Mouse (Mus musculus) adrenal gland, postnatal 36 days (tissue): ENCODE data around the gene BC053393. TPM values are rescaled to one million over a fixed set of nuclear protein-coding genes. Genes with fewer than 3 reads are reported as not detected.

Source experiments
- total RNA-seq, 2 experiments: library from RNA; stranded (reverse); gene quantifications; 2 replicates each; pipeline ENCODE4 v1.2.3; 2021

The BC053393 gene
- total RNA-seq, 2 experiments from 2014 or later, result not detected

Other genes with a start within 250 kb of the BC053393 start
- gene Itk, start 182.0 kb upstream of the BC053393 start, total RNA-seq, result under 1 TPM; 0.13 to 0.23 TPM
- gene Fam71b, start 175.0 kb upstream of the BC053393 start, total RNA-seq, result not detected
- gene Med7, start 134.6 kb upstream of the BC053393 start, total RNA-seq, result 10 to 100 TPM; 39.0 to 46.2 TPM
- 1 to 10 TPM; 1.7 to 1.9 TPM for gene Havcr2, start 116.6 kb upstream of the BC053393 start, total RNA-seq
- gene Gm12169, start 47.3 kb upstream of the BC053393 start, total RNA-seq, result not detected
- gene Dppa1, start 57.7 kb downstream of the BC053393 start, total RNA-seq, result not detected
- gene Timd2, start 135.5 kb downstream of the BC053393 start, total RNA-seq, result under 1 TPM in 1 of 2 experiments, not detected in 1; 0.17 TPM
- not detected for gene Havcr1, start 163.5 kb downstream of the BC053393 start, total RNA-seq
- 1 to 10 TPM in 1 of 2 experiments, under 1 TPM in 1; 0.53 to 1.3 TPM for gene Timd4, start 239.3 kb downstream of the BC053393 start, total RNA-seq